Mouse (Mus musculus) urinary bladder, adult 18-20 months (tissue): ENCODE measurements around the gene Gm14137.

Experiments
- DNase-seq, 2 experiments: peaks; one replicate each; pipeline ENCODE4 v3.0.0; 2022; ENCODE audit warnings: low spot score in 2 of 2, mixed read lengths in 2 of 2

Gm14137 gene

DNA sequence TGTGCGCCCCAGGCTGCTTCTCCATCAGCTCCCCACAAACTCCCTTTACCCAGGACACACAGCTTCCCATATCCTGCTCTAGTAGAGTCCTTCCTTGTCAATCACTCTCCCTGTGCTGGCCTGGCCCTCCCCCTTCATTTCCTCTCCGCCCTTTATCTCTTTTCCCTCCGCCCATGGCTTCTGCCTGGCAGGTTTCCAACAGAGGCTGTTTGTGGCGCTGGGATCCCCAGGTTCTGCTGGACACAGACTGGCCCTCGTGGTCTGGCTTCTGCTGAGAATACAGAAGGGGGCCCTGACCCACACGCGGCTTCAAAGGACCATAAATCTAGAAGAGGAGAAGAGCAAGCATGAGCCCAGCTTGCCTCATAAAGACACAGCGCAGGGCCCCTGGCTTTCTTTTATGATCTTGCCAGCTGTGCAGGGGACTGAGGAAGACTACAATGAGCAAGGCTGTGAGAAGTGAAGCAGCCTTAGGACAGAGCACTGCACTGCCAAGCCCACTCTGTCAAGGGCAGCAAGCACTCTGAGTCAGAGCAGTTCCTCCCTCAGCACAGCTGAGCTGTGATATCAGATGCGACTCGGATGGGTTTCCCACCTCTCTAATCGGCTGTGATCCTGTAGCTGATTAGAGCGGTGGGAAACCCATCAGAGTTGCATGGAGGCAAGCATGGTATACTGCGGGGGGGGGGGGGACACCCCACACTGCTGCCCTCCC, 1.3 kb upstream of the Gm14137 start:
- no peak for DNase-seq

DNA sequence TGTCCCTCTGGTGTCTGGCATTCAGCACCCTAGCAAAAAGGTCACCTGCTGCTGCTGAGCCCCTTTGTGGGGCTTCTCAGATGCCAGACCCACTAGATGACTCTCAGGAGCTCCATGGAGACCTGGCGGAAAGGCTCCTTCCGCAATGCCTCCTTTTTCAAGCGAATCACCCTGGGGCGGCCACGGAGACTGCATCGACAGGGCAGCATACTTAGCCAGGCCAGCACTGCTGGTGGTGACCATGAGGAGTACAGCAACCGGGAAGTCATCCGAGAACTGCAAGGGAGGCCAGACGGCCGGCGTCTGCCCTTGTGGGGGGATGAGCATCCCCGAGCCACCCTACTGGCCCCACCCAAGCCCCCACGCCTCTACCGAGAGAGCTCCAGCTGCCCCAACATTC, 557 bp downstream of the Gm14137 start:
- DNase-seq = no peak

DNA sequence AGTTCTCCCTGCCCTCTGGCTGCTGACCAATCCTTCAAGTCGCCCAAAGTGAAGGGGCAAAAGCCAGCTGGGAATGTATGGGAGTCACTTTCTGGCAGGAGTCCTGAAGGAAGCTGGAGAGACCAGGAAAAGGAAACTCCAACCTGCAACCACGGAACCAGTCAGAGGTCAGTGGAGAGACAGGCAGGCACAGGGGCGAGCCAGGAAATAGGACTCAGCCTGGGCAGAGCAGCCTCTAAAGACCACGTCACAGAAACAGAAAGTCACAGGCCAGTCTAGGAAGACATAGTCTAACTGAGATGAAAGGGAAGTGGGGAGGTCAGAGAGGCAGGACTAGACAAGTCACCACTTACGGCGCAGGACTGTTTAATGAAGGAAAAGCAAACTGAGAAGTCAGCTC, 1.3 kb downstream of the Gm14137 start:
- DNase-seq = no peak

DNA sequence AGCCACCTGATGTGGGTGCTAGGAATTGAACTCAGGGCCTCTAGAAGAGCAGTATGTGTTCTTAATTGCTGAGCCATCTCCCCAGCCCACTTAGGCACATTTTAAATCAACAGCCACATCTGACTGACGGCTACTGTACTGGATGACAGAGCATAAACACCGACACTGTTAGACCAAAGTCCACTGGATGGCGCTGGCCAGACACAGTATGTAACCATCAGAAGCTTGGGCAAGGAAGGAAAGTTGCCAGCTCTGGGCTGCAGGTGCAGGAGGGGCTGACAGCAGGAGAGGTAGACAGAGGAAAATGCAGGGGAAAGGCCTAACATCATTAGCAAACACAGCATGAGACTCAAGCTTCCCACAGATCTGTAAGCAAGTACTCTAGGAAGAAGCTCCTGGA, 2.5 kb downstream of the Gm14137 start:
- no peak for DNase-seq

DNA sequence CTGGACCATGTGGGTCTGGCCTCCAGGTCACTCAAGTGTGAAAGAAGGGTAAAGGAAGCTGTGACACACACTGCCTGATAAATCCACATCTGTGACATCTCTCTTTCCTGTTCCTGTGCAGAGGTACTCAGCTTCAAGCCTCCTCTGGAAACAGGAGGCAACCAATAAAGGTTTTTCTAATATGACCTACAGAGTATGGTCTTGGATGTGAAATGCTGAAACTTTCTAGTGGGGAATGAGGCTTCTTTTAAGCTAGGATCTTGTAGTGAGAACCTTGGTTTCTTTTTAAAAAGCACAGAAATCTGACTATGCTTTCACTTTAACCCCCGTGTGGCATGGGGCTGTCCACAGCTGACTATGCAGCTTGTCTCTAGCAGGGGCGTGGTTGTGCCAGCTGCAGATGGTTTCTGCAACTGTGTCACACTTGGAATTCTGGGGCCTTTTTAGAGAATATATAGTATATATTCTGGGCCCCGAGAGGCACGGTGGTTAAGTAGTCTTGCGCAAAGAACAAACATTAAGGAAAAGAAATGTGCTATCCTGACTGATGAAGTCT, 3.2 kb downstream of the Gm14137 start:
- no peak for DNase-seq

DNA sequence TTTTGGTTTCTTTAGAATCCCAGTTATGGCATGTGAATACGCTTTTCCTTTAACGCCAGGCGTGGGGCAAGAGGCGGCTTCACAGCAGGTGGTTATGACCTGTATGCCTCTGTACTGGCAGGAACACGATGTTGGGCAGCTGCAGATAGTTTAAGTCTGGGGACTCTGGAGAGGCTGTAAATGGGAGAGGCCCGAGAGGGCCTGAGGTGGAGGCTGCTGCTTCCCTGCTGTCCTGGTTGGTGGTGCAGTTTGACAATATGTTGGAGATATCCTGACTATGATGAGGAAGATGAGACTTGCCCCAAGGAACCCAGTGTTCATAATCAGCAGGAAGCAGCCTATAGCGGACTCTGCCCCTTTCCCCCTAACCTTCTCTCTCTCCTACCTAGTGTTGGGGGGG, 8.6 kb downstream of the Gm14137 start:
- no peak for DNase-seq

DNA sequence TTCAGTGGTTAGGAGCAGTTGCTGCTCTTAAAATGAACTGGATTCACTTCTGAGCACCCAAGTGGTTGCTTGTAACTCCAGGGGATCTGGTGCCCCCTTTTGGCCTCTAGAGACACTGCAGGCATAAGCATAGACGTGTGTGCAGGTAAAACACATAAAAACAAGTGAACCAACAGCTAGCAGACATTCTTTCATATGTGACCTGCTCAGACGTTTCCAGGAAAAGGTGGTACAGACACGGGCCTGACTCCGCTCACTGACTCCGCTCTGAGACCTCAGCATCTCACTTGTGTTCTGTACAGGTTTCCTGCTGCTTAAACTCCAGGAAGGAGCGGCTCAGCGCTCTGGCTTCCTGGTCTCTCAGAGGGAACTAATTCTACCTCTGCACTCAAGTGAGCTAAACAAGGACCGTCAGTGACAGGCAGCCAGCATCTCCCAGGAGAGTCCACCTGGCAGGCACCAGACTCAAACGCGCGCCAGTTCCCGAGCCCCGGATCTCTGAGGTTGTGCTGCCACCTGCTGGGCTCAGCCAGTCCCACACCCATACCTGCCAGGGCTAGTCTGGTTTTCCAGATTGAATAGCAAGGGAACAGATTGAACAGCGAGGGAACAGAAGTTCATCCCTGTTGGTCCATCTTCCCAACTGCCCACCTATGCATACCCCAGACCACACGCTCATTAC, 14.9 kb downstream of the Gm14137 start:
- DNase-seq = peak; percentile 76 to 89

DNA sequence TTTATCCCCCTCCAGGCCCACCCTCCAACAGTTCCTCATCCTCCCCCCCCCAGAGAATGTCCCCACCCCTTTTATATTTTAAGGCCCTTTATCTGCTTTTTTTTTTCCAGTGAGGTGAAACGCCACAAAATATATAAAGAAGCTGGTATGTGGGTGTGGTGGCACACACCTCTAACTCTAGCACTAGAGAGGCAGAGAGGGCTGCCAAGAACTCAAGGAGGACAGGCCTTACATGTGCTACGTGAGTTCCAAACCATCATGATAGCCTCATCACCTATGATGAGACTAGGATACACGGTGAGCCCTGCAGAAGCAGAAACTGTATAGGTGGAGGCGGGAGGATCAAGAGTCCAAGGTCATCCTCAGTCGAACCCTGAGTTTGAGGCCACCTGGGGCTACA, 16.7 kb downstream of the Gm14137 start:
- no peak for DNase-seq

DNA sequence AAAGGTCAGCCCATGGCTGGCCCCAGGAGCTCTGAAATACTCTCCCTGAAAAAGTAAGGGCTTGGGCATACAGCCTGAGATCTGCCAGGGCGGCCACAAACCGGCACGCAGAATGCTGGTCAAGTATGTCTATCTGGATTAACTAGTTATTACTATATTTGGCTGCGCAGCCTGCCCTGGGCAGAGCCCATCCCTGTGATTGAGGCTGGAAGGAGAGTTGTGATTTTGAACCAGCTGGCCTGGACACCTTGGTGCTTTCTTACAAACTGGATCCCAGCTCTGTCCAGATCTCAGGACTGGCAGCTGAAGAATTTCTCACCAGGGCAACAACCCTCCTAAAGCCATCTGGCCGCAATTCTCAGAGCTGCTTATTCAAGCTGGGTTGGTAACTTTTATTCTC, 19.8 kb downstream of the Gm14137 start:
- DNase-seq = no peak

DNA sequence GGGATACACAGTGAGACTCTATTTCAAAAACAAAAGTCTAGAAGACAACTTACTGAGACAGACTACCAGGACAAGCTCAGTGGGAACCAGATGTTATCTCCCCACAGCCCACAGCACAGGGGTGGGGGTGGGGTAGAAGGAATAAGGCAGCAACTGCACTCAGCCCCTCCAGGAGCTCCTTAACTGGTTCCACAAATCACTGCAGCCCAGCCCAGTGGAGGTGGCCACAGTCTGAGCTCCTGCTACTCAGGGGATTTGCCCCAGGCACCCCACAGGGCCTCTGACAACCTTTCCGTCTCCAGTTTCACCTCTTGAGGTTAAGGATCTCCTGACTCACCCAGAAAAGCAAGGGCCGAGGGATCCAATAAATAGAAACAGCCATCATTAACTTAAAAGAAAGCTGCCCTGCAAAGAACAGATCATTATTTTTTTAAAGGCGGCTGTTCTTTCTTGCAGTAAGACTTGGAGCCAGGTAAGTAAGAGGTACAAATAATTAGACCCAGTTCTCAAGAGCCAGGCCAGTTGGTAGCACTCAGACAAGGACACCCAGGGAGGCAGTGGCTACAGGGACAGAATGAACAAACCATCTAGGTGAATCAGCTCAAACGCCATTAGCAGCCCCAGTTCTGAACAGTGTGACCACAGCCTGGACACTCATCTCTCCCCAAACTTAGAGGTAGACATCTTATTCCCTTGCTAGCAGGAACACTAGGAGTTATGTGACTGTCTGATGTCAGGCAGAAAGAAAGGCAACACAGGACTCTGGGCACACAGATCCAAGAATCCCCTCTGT, 22.2 kb downstream of the Gm14137 start:
- no peak for DNase-seq

DNA sequence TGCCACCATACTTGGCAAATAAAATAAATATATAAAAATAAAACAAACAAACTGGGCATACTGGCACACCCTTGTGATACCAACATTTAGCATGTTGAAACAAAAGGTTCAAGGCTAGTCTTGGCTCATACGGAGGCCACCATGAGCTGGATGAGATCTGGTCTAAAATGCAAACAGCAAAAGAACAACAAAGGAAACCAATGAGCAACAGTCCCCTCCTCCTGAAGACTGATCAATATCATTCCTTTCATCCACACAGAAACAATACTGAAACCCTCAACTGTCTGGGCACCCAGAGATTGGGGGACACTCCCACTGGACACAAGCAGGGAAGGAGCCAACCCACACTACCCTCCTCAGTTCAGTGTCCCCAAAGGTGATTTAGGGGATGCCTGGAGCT, 23.2 kb downstream of the Gm14137 start:
- no peak for DNase-seq

DNA sequence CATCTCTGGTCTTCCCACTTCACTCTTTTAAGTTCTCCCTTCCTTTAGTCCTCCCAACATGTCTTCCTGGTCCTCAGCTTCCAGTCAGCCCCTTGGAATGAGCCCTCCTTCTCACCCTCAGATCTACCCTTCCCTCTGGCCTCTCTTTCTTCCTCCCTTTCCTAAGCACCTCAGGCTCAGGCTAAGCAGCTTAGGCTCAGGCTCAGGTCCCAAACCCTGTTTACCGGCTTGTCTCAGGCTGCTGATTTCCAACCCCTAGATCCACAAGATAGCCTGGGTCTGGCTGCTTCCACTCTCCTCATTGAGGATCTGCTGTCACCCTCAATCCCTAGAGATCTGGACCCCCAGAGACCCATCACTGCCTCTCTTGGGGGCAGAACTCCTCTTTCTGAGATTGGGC, 23.7 kb downstream of the Gm14137 start:
- no peak for DNase-seq

DNA sequence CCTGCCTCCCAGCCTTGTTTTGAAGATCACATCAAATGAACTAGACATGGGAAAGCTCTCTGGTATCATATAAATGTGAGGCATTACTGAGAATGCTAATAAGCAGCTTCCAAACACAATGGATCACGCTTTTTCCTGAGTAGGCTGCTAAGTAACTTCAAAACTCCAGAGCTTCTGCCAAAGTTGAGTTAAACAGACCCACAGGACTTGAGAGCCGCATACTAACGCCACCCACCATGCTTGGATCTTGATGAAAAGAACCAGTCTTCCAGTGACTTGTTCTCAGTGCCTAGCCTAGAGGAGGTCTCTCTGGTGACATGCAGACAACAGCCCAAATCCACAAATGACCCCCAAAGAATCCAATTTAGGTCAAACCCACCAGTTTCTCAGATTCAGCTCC, 24.6 kb downstream of the Gm14137 start:
- DNase-seq = no peak

DNA sequence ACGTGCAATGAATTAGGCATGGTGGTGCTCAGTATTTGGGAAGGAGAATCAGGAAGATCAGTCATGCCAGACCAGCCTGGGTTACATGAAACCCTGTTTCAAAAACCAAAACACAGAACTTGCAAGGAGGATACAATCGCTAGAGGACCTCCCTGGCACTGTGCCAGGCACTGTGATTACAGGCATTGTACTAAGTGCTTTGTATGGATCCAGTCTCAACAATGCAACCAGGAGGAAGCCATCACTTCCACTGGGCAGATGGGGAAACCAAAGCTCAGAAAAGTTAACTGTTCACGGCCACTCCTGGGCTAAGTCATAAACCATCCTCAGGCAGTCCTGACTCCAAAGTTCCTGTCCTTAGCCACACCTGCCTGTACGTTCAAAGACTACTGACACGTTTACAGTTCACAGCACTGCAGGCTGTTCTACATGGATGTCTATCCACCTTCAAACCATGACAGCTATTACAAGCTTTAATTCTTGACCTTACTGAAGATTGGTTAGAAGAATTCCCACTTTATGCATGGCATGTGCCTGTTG, 28.7 kb downstream of the Gm14137 start:
- no peak for DNase-seq

DNA sequence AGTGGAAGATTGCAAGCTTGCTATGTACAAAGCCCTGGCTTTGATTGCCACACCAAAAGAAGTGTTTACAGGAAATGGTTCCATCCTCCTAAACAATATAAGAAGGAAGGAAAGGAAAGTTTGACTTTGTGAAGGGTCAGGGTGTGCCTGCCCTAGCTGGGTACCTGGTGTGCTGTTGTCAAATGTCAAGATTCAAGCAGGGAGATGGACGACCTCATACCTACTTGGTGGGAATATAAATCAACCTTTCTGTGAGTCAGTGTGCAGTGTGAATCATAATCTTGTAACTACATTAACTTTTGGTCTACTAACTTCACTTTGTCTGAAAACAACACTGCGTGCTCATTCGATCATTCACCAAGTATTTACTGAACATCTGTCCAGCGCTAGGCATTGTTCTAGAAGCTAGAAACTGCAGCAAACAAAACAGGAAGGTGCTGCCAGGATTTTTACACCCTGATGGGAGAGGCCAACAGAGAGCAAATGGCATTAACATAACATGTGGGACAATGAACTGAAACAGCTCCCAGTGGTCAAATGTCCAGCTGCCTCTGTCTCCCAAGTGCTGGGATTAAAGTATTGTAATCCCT, 29.7 kb downstream of the Gm14137 start:
- DNase-seq = no peak

DNA sequence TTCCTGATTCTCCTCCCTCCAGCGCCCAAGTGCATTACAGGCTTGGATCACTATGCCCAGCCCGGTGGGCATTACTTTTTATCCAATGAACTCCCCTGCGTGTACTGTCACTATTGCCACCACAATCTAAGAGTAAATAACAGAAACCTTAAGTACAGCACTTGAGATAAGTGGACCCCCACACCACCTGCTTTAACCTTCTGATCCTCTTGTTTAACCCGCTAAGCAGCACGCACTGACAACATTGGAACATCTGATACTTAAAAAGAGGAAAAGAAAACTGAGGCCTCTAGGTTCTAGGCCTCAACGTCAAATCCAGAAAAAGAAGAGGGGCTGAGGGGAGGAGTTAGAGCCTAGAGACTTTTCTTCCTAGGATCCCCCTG, 33.6 kb downstream of the Gm14137 start:
- DNase-seq = no peak

DNA sequence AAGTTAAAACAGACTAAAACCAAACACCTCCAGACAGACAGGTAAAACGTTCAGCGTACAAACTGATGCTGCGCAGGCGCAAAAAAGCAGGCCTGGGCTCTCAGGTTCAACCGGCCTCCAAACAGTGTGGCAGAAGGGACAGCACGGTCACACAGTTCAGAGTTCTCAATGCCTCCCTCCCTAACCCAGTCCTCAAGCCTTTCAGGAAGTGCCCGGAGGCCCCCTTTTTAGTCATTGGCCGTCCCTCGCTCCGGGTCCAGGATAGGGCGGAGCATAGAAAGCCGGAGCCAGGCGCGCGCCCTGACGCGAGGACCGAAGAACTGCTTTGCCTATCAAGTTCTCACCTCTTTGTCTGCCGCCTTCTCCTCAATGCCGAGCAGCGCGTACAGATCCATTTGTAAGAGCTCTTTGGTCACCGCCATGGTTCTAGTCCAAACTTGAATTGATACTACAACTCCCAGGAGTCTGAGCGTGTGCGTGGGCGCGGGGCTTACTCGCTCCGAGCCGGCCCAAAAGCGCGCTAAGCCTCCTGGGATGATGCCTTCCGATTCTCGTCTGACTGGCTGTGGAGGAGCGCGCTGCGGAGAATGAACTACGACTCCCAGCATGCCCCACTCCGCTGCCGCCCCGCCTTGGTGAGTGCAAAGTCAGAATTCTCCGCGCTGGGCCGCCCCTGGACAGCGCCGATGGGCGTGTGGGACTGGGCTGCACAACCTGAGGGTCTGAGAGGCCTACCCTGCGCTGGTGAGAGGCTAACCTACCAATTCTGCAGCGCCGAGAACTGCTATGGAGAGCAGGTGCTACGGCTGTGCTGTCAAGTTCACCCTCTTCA, 34.3 kb downstream of the Gm14137 start, which contains the start of the genes Zfyve19 and Dnajc17:
TSS of gene Zfyve19 (plus strand) at position 274 of the 832 bp plus-strand sequence.
TSS of gene Dnajc17 (minus strand) at position 452 of the 832 bp plus-strand sequence.
- DNase-seq = peak; percentile 86 to 95

DNA sequence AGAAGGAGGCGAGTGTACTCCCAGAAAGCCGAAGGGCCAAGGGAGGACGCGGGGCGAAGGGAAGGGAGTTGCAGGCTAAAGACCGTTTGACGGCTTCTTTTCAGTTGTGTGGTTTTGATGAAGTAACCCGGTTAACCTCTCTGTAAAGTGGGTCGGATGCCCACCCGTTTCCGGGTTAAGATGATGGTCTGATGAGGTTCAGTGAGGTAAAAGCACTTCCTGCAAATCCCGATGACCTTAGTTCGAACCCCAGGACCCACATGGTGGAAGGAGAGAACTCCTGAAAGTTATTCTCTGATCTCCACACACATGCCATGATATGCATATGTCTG, 34.8 kb downstream of the Gm14137 start:
- DNase-seq = no peak
